Mouse (Mus musculus) kidney, embryonic 16.5 days (tissue): ENCODE measurements at regions not wholly inside any gene's neighbourhood (a gene's known extent, or its start where the extent isn't known, plus 50 kb on each side); places are given as distances from the start of the nearest gene placed in this dataset.
A peak's percentile ranks its signal among the peaks of the same experiment; 100 is the strongest.
"Not testable (repeated sequence)": the region's sequence is repeated elsewhere in the genome, so short reads cannot be mapped to it uniquely, and the experiment has no call there.

ENCODE experiments used
- ATAC-seq: fragments of 200-750 bp; cut with Nextera tagmentation; 2 replicates; pipeline ENCODE4 v1.8.0; 2017; ENCODE audit warnings: moderate TSS enrichment; ENCODE audit not compliant: low FRiP score, low TSS enrichment
- H3K27ac ChIP-seq: fragments of 300-500 bp; sonication (generic); 2 replicates; pipeline ENCODE4 v1.5.1; 2014; ENCODE audit warnings: low read length
- H3K27me3 ChIP-seq: fragments of 300-500 bp; sonication (generic); 2 replicates; pipeline ENCODE4 v1.6.1; 2014; ENCODE audit warnings: low read length, control low read depth, mixed read lengths; ENCODE audit not compliant: insufficient read depth
- H3K36me3 ChIP-seq: fragments of 300-500 bp; sonication (generic); 2 replicates; pipeline ENCODE4 v1.6.1; 2014; ENCODE audit warnings: low read length, control low read depth, mixed read lengths; ENCODE audit not compliant: insufficient read depth
- H3K4me1 ChIP-seq: fragments of 300-500 bp; sonication (generic); 2 replicates; pipeline ENCODE4 v1.6.1; 2014; ENCODE audit warnings: low read length, control low read depth, mixed read lengths; ENCODE audit not compliant: insufficient read depth
- H3K4me2 ChIP-seq: fragments of 300-500 bp; sonication (generic); replicated peaks from 2 replicates; pipeline ENCODE4 v1.6.1; 2014; ENCODE audit warnings: low read depth, low read length
- H3K4me3 ChIP-seq: fragments of 300-500 bp; sonication (generic); 2 replicates; pipeline ENCODE4 v1.5.1; 2014; ENCODE audit warnings: mild to moderate bottlenecking, low read length
- H3K9ac ChIP-seq: fragments of 300-500 bp; sonication (generic); replicated peaks from 2 replicates; pipeline ENCODE4 v1.6.1; 2014; ENCODE audit warnings: low read length
- H3K9me3 ChIP-seq: fragments of 300-500 bp; sonication (generic); 2 replicates; pipeline ENCODE4 v1.6.1; 2016; ENCODE audit warnings: low read length, control low read depth
- WGBS: fragments of 180-500 bp; shearing (Covaris S2); extraction: QIAGEN DNeasy Blood & Tissue Kit; methylation state at CpG from one replicate; pipeline ENCODE4 v1.1.7; 2014; 5-methylcytosine and 5-hydroxymethylcytosine counted together

GRCm38 (mm10) chr6:3319378-3319777 lies 80.0 kb downstream of the Samd9l start:
- Histone ChIP-seq H3K36me3 (no peaks in the 10 kb centered on the region), H3K4me2 (no peak overlapping the region), H3K27me3 (no peaks in the 10 kb centered on the region), H3K9me3 (no peaks in the 10 kb centered on the region), H3K9ac (no peak overlapping the region), H3K4me3 (no peak overlapping the region), H3K27ac (no peak overlapping the region), H3K4me1 (no peaks in the 10 kb centered on the region)
- 93% methylated on average over 4 of the region's 4 CpGs for WGBS
- no peak for ATAC-seq

- not testable (repeated sequence) for H3K4me3 ChIP-seq, H3K4me1 ChIP-seq, H3K9me3 ChIP-seq, H3K9ac ChIP-seq, H3K27me3 ChIP-seq, H3K36me3 ChIP-seq, H3K27ac ChIP-seq
- peak; percentile 89; the same call in 1 of the 2 replicates for ATAC-seq
- 1% methylated on average over 11 of the region's 11 CpGs for WGBS
- peak overlapping the region; percentile 36; the same call in 1 of the 2 replicates for H3K4me2 ChIP-seq
Measured at GRCm38 (mm10) chr6:3307598-3308220, 91.7 kb downstream of the Samd9l start.

GRCm38 (mm10) chr6:3304881-3305620 lies 94.3 kb downstream of the Samd9l start:
- not testable (repeated sequence) for H3K4me1 ChIP-seq, H3K9me3 ChIP-seq, H3K27ac ChIP-seq, H3K4me3 ChIP-seq, ATAC-seq, H3K27me3 ChIP-seq, H3K4me2 ChIP-seq, H3K36me3 ChIP-seq, H3K9ac ChIP-seq
- WGBS, result 70% methylated on average over 10 of the region's 10 CpGs

- H3K4me1 ChIP-seq, H3K27me3 ChIP-seq, H3K9me3 ChIP-seq, H3K36me3 ChIP-seq, H3K9ac ChIP-seq, H3K27ac ChIP-seq, ATAC-seq, H3K4me3 ChIP-seq, H3K4me2 ChIP-seq: not testable (repeated sequence)
- WGBS, result 75% methylated on average over 8 of the region's 8 CpGs
Measured at GRCm38 (mm10) chr6:3293316-3293715, 106.1 kb downstream of the Samd9l start.

GRCm38 (mm10) chr6:3291983-3292382 lies 107.4 kb downstream of the Samd9l start:
- ATAC-seq, H3K27ac ChIP-seq, H3K9me3 ChIP-seq, H3K4me3 ChIP-seq, H3K4me2 ChIP-seq, H3K4me1 ChIP-seq, H3K27me3 ChIP-seq, H3K36me3 ChIP-seq, H3K9ac ChIP-seq: not testable (repeated sequence)
- WGBS, result 94% methylated on average over 6 of the region's 6 CpGs

- not testable (repeated sequence) for ATAC-seq, H3K27ac ChIP-seq
Measured at GRCm38 (mm10) chr6:3268726-3269125, 130.6 kb downstream of the Samd9l start.

GRCm38 (mm10) chr6:3265477-3265876 lies 133.9 kb downstream of the Samd9l start:
- H3K9me3 ChIP-seq, ATAC-seq: not testable (repeated sequence)
- WGBS, result 67% methylated on average over 1 of the region's 1 CpGs

More at GRCm38 (mm10) chr6:3268726-3269125, 130.6 kb downstream of the Samd9l start:
- not testable (repeated sequence) for H3K27me3 ChIP-seq, H3K4me3 ChIP-seq, H3K9me3 ChIP-seq, H3K4me1 ChIP-seq, H3K36me3 ChIP-seq, H3K4me2 ChIP-seq, H3K9ac ChIP-seq
- 86% methylated on average over 3 of the region's 4 CpGs for WGBS

More at GRCm38 (mm10) chr6:3265477-3265876, 133.9 kb downstream of the Samd9l start:
- H3K4me3 ChIP-seq, H3K9ac ChIP-seq, H3K27me3 ChIP-seq, H3K4me2 ChIP-seq, H3K27ac ChIP-seq, H3K36me3 ChIP-seq, H3K4me1 ChIP-seq: not testable (repeated sequence)
